Mouse (Mus musculus) retina, embryonic 14.5 days (tissue): ENCODE results near the gene Dpagt1.
"Not testable (repeated sequence)": the region's sequence is repeated elsewhere in the genome, so short reads cannot be mapped to it uniquely, and the experiment has no call there.

Experiments
- DNase-seq: peaks from one replicate; pipeline ENCODE4 v3.0.0-alpha.2; 2015; ENCODE audit warnings: low spot score

Dpagt1 gene

GRCm38 (mm10) chr9:44325768-44326370 lies at the start of gene Dpagt1:
TSS of gene Dpagt1 (plus strand) at chr9:44326019.
- no peak for DNase-seq

GRCm38 (mm10) chr9:44283183-44283582 lies 42.6 kb upstream of the Dpagt1 start:
- DNase-seq = no peak

GRCm38 (mm10) chr9:44286256-44286850 lies 39.5 kb upstream of the Dpagt1 start:
- no peak for DNase-seq

GRCm38 (mm10) chr9:44287003-44287400 lies 38.8 kb upstream of the Dpagt1 start:
- DNase-seq = no peak

- DNase-seq = peak; percentile 62
Observed at GRCm38 (mm10) chr9:44287401-44288075, 38.3 kb upstream of the Dpagt1 start.

GRCm38 (mm10) chr9:44288076-44288958 lies 37.5 kb upstream of the Dpagt1 start, which contains the start of gene Abcg4:
TSS of gene Abcg4 (minus strand) at chr9:44288615.
- DNase-seq = peak; percentile 64

GRCm38 (mm10) chr9:44288959-44289291 lies 36.9 kb upstream of the Dpagt1 start:
- peak; percentile 22 for DNase-seq

- peak; percentile 66 for DNase-seq
Observed at GRCm38 (mm10) chr9:44292490-44292889, 33.3 kb upstream of the Dpagt1 start.

- not testable (repeated sequence) for DNase-seq
Observed at GRCm38 (mm10) chr9:44300001-44300400, 25.8 kb upstream of the Dpagt1 start.

- DNase-seq = peak; percentile 99
Observed at GRCm38 (mm10) chr9:44305466-44306079, 20.2 kb upstream of the Dpagt1 start, which contains the start of gene Hinfp. TSS of gene Hinfp (minus strand) at chr9:44305671.

GRCm38 (mm10) chr9:44306532-44306931 lies 19.3 kb upstream of the Dpagt1 start:
- DNase-seq = no peak

GRCm38 (mm10) chr9:44307248-44307647 lies 18.6 kb upstream of the Dpagt1 start:
- DNase-seq = no peak

GRCm38 (mm10) chr9:44309756-44310155 lies 16.1 kb upstream of the Dpagt1 start:
- DNase-seq = no peak

- no peak for DNase-seq
Observed at GRCm38 (mm10) chr9:44310750-44311135, 15.1 kb upstream of the Dpagt1 start.

GRCm38 (mm10) chr9:44311136-44312134 lies 14.4 kb upstream of the Dpagt1 start:
- DNase-seq = no peak

GRCm38 (mm10) chr9:44313476-44314256 lies 12.2 kb upstream of the Dpagt1 start:
- DNase-seq = no peak

GRCm38 (mm10) chr9:44314257-44314547 lies 11.6 kb upstream of the Dpagt1 start:
- DNase-seq = no peak

- no peak for DNase-seq
Observed at GRCm38 (mm10) chr9:44314910-44315309, 10.9 kb upstream of the Dpagt1 start.

- DNase-seq = no peak
Observed at GRCm38 (mm10) chr9:44317452-44317851, 8.4 kb upstream of the Dpagt1 start.
